8 mouse cellular contexts compared by ENCODE assay signal in the genomic region with DNA sequence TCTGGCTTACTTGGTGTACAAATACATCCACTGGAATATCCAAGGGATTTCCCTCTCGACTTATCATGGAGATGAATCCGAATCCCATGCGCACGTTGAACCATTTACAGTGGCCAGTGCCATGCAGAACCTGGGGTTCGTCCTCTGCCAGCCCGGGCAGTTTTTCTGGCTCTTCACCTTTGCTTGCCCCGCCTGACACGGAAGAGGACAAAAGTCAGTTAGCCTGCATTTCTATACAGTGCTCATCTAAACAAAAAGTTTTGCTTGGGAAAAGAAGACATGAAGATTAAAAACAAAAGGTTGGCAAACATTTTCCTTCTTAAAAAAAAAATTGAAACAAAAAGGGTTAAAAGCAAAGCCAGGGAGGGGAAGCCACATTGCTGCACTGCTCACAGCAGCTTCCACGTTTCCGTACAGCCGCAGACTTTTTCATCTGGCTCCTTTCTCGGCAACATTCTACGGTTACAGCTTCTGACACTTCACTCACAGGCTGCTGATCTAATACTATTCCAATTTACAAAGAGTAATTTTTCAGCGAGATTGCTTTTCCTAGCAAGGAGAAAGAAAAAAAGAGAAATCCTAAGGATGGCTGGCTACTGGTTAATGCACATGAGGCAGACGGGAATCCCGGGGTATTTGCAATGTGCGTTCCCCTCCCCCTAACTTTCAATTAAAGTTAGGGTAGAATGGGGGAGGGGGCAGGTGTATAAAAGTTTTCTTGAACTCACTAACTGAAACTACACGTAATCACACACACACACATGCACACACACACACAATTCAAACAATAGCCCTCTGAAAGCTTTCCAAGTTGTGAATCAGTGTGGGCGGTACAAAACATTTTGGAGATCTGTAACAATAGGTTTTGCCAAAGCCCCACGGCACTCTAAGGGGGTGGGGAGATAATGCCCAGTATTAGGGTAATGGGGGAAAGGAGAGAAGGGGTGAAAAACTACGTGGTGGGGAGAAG. TPM values are rescaled to one million over a fixed set of nuclear protein-coding genes. Genes with fewer than 3 reads are reported as not detected.
A peak's percentile ranks its signal among the peaks of the same experiment; 100 is the strongest.
DNase-seq lines count a peak whose midpoint lies in the region; ATAC-seq and TF ChIP-seq lines count a peak whose summit lies in the region.
"Had no signal": no experiment of that assay in that cellular context is flagged by ENCODE, and none has a peak within 500 bp of the region (broad histone marks: within the 10 kb centered on the region; RNA-seq: fewer than 3 reads in every experiment).

No protein-coding gene starts in this region.

- peak overlapping the region; percentile 52 for H3K27ac ChIP-seq in hindbrain, embryonic 14.5 days
- H3K27ac ChIP-seq in midbrain, embryonic 15.5 days: no peak overlapping the region

- peak overlapping the region; percentile 59 for H3K4me2 ChIP-seq in hindbrain, embryonic 14.5 days (replicated peaks)
- peak overlapping the region; percentile 47 for H3K4me2 ChIP-seq in midbrain, embryonic 15.5 days

- peak overlapping the region; percentile 65 for H3K4me3 ChIP-seq in G1E (ENCODE audit: low read depth, low read length)
- H3K4me3 ChIP-seq in hindbrain, embryonic 14.5 days (replicated peaks; ENCODE audit: low read length): peak overlapping the region; percentile 37
- H3K4me3 ChIP-seq in midbrain, embryonic 15.5 days: peak overlapping the region; percentile 28

- H3K9me3 ChIP-seq in G1E (replicated peaks): no peaks in the 10 kb centered on the region
- H3K9me3 ChIP-seq in hindbrain, embryonic 14.5 days (ENCODE audit: control insufficient read depth, low read length): no peaks in the 10 kb centered on the region
- H3K9me3 ChIP-seq in midbrain, embryonic 15.5 days: no peaks in the 10 kb centered on the region

- DNase-seq in G1E (ENCODE audit: low spot score): no peak
- DNase-seq in embryo, embryonic 10.5 days (ENCODE audit: low spot score): peak; percentile 88
- DNase-seq in hindbrain, embryonic 14.5 days (ENCODE audit: low spot score): peak; percentile 56
- no peak for DNase-seq in left cerebral cortex, adult 9 months (ENCODE audit: low spot score in 2 of 2)
- no peak for DNase-seq in kidney, adult 9 months

- WGBS in hindbrain, embryonic 14.5 days: 3% methylated on average over 21 of the region's 21 CpGs
- 3% methylated on average over 21 of the region's 21 CpGs for WGBS in midbrain, embryonic 15.5 days

- H3K9ac ChIP-seq in hindbrain, embryonic 14.5 days: peak overlapping the region; percentile 45
- H3K9ac ChIP-seq in midbrain, embryonic 15.5 days: peak overlapping the region; percentile 17; the same call in 1 of the 2 replicates

- ATAC-seq in G1E (ENCODE audit: extremely low read depth, insufficient number of reproducible peaks, low FRiP score, poor library complexity, severe bottlenecking): peak; percentile 15
- ATAC-seq in hindbrain, embryonic 14.5 days (ENCODE audit: low FRiP score): peak; percentile 52; the same call in 1 of the 2 replicates
- ATAC-seq in midbrain, embryonic 15.5 days (replicated peaks): peak; percentile 58
- ATAC-seq in cerebellum, adult (ENCODE audit: insufficient number of reproducible peaks, low FRiP score, low TSS enrichment): no peak

- TF ChIP-seq CTCF in G1E (IDR thresholded peaks at IDR 0.05; ENCODE audit: low read depth, low read length): no peak

- H3K27me3 ChIP-seq in G1E (ENCODE audit: insufficient read depth, low read length): no peaks in the 10 kb centered on the region
- peaks cover 14% of the 10 kb centered on the region for H3K27me3 ChIP-seq in hindbrain, embryonic 14.5 days (ENCODE audit: control insufficient read depth, insufficient read depth, low read length)
- H3K27me3 ChIP-seq in midbrain, embryonic 15.5 days (replicated peaks): peaks cover 13% of the 10 kb centered on the region

- H3K4me1 ChIP-seq in G1E (ENCODE audit: insufficient read depth, low read depth, low read length): peaks cover 12% of the 10 kb centered on the region
- H3K4me1 ChIP-seq in hindbrain, embryonic 14.5 days (replicated peaks; ENCODE audit: control insufficient read depth, insufficient read depth, low read length): peaks cover 27% of the 10 kb centered on the region; the same call in 1 of the 2 replicates
- peaks cover 28% of the 10 kb centered on the region for H3K4me1 ChIP-seq in midbrain, embryonic 15.5 days

- H3K36me3 ChIP-seq in G1E (replicated peaks): no peaks in the 10 kb centered on the region
- H3K36me3 ChIP-seq in hindbrain, embryonic 14.5 days (replicated peaks; ENCODE audit: control insufficient read depth, insufficient read depth): no peaks in the 10 kb centered on the region
- no peaks in the 10 kb centered on the region for H3K36me3 ChIP-seq in midbrain, embryonic 15.5 days (replicated peaks)

RNA-seq across cellular contexts. Expression of gene Lin28b, which starts 16.9 kb away (rescaled TPM):
- total RNA-seq in G1E (2014; fragmentation: Nextera tagmentation): 17.5 and 18.1 TPM in 2 replicates
- 16.3 and 18.1 TPM in 2 replicates for total RNA-seq in G1E (2017)
- 1.8 and 1.9 TPM in 2 replicates for polyA plus RNA-seq in G1E (2012)
- polyA plus RNA-seq in hindbrain, embryonic 14.5 days (2014; fragmentation: Nextera tagmentation; extraction: Ambion mirVana): 8.8 and 9.1 TPM in 2 replicates
- 8.7 and 9.0 TPM in 2 replicates for polyA plus RNA-seq in midbrain, embryonic 15.5 days (2015; fragmentation: Nextera tagmentation; extraction: Ambion mirVana)
- polyA plus RNA-seq: small intestine, adult 2 months had no signal

Comparison
In these comparisons a context has a peak if more than half of its experiments do, and no peak if none do; other contexts are left out.
1. DNase-seq: peak in embryo, embryonic 10.5 days (single experiment) and hindbrain, embryonic 14.5 days (single experiment); none in G1E (single experiment), left cerebral cortex, adult 9 months (0 of 2) and kidney, adult 9 months (single experiment).
2. Peak in every context shown above with its lines, with median percentiles within 50 percentile points of each other: H3K4me3 ChIP-seq.